ENCODE assay signal across 8 mouse cellular contexts in genomic region chr10:80587305-80587657, GRCm38 (mm10). TPM values are rescaled to one million over a fixed set of nuclear protein-coding genes. Genes with fewer than 3 reads are reported as not detected.
DNase-seq lines count a peak whose midpoint lies in the region; ATAC-seq and TF ChIP-seq lines count a peak whose summit lies in the region.

No protein-coding gene starts in this region.

- no peaks in the 10 kb centered on the region for H3K27me3 ChIP-seq in hindbrain, embryonic 10.5 days (ENCODE audit: insufficient read depth, poor library complexity, severe bottlenecking)
- no peaks in the 10 kb centered on the region for H3K27me3 ChIP-seq in hindbrain, embryonic 16.5 days (replicated peaks; ENCODE audit: control insufficient read depth, insufficient read depth, low read length)
- no peaks in the 10 kb centered on the region for H3K27me3 ChIP-seq in kidney, adult 2 months (replicated peaks; ENCODE audit: control insufficient read depth, insufficient read depth, low read length)

- DNase-seq in hindbrain, embryonic 10.5 days (ENCODE audit: low spot score), result peak; percentile 20
- DNase-seq in heart, adult 18-20 months, result peak; percentile 57 to 82
- DNase-seq in kidney, adult 2 months, result peak; percentile 79
- DNase-seq in lung, postnatal 10 days, result peak; percentile 73
- DNase-seq in ovary, adult 18-20 months (ENCODE audit: low spot score), result no peak
- DNase-seq in left cerebral cortex, postnatal 4 days, result no peak
- no peak for DNase-seq in layer of hippocampus, postnatal 36 days

- H3K9me3 ChIP-seq in hindbrain, embryonic 10.5 days, result no peaks in the 10 kb centered on the region
- no peaks in the 10 kb centered on the region for H3K9me3 ChIP-seq in hindbrain, embryonic 16.5 days (ENCODE audit: control insufficient read depth, low read length)

- no peak overlapping the region for H3K9ac ChIP-seq in hindbrain, embryonic 16.5 days (ENCODE audit: low read depth, low read length)

- no peak for ATAC-seq in hindbrain, embryonic 16.5 days

- H3K4me2 ChIP-seq in hindbrain, embryonic 16.5 days (ENCODE audit: low read length), result no peak overlapping the region

- peaks cover 46% of the 10 kb centered on the region for H3K36me3 ChIP-seq in hindbrain, embryonic 10.5 days
- H3K36me3 ChIP-seq in hindbrain, embryonic 16.5 days (ENCODE audit: control insufficient read depth, insufficient read depth, low read length), result peaks cover 5% of the 10 kb centered on the region
- no peaks in the 10 kb centered on the region for H3K36me3 ChIP-seq in kidney, adult 2 months (ENCODE audit: control insufficient read depth, insufficient read depth, low read length)

- TF ChIP-seq CTCF in kidney, adult 2 months (conservative IDR thresholded peaks at IDR 0.05; ENCODE audit: insufficient read depth, insufficient read length, low read depth, low read length), result no peak

- WGBS in hindbrain, embryonic 10.5 days, result 31% methylated on average over 4 of the region's 4 CpGs
- 33% methylated on average over 4 of the region's 4 CpGs for WGBS in hindbrain, embryonic 16.5 days
- WGBS in kidney, adult 2 months, result 30% methylated on average over 4 of the region's 4 CpGs

- intact Hi-C loops in left cerebral cortex, postnatal 4 days (cut with DNase I), result no loop called here

- peaks cover 60% of the 10 kb centered on the region for H3K4me1 ChIP-seq in hindbrain, embryonic 10.5 days (replicated peaks)
- H3K4me1 ChIP-seq in hindbrain, embryonic 16.5 days (ENCODE audit: control insufficient read depth, insufficient read depth, low read depth, low read length), result peaks cover 21% of the 10 kb centered on the region
- H3K4me1 ChIP-seq in kidney, adult 2 months (ENCODE audit: control insufficient read depth, insufficient read depth, low read length), result peaks cover 30% of the 10 kb centered on the region

- H3K27ac ChIP-seq in hindbrain, embryonic 10.5 days, result peak overlapping the region; percentile 81
- H3K27ac ChIP-seq in hindbrain, embryonic 16.5 days (ENCODE audit: low read depth, low read length), result no peak overlapping the region
- H3K27ac ChIP-seq in kidney, adult 2 months (ENCODE audit: insufficient read depth, low read depth, low read length), result peak overlapping the region; percentile 61

- H3K4me3 ChIP-seq in hindbrain, embryonic 10.5 days, result peak overlapping the region; percentile 32
- no peak overlapping the region for H3K4me3 ChIP-seq in hindbrain, embryonic 16.5 days (ENCODE audit: low read length)
- peak overlapping the region; percentile 16; the same call in 1 of the 2 replicates for H3K4me3 ChIP-seq in kidney, adult 2 months (ENCODE audit: insufficient read depth, low read depth, low read length)

- TF ChIP-seq POLR2A in kidney, adult 2 months (IDR thresholded peaks at IDR 0.05; ENCODE audit: low read depth, low read length), result no peak

RNA-seq across cellular contexts. Expression of gene Abhd17a, which starts 2.9 kb away (rescaled TPM):
- polyA plus RNA-seq in hindbrain, embryonic 10.5 days (2016; fragmentation: Nextera tagmentation; extraction: Ambion mirVana), result 89.1 and 109 TPM in 2 replicates
- 127 and 130 TPM in 2 replicates for polyA plus RNA-seq in hindbrain, embryonic 16.5 days (2015; fragmentation: Nextera tagmentation; extraction: Ambion mirVana)
- total RNA-seq in heart, adult 18-20 months (2021), result 10 to 100 TPM; 40.6 to 44.8 TPM
- 175 and 221 TPM in 2 replicates for polyA plus RNA-seq in kidney, adult 2 months (2012; rRNA removed)
- 100 to 1,000 TPM; 131 to 133 TPM for total RNA-seq in left cerebral cortex, postnatal 4 days (2021)
- total RNA-seq in layer of hippocampus, postnatal 36 days (2021), result 100 to 1,000 TPM; 161 to 176 TPM

RNA-seq across cellular contexts. Expression of gene Klf16, which starts 10.2 kb away (rescaled TPM):
- polyA plus RNA-seq in hindbrain, embryonic 10.5 days (2016; fragmentation: Nextera tagmentation; extraction: Ambion mirVana), result 6.9 and 7.3 TPM in 2 replicates
- 5.1 and 5.8 TPM in 2 replicates for polyA plus RNA-seq in hindbrain, embryonic 16.5 days (2015; fragmentation: Nextera tagmentation; extraction: Ambion mirVana)
- total RNA-seq in heart, adult 18-20 months (2021), result 1 to 10 TPM; 5.2 to 5.5 TPM
- polyA plus RNA-seq in kidney, adult 2 months (2012; rRNA removed), result 8.7 and 10.7 TPM in 2 replicates
- 10 to 100 TPM; 34.1 to 35.5 TPM for total RNA-seq in left cerebral cortex, postnatal 4 days (2021)
- total RNA-seq in layer of hippocampus, postnatal 36 days (2021), result 10 to 100 TPM; 51.7 to 56.8 TPM

RNA-seq across cellular contexts. Expression of gene Scamp4, which starts 15.4 kb away (rescaled TPM):
- 89.9 and 92.0 TPM in 2 replicates for polyA plus RNA-seq in hindbrain, embryonic 10.5 days (2016; fragmentation: Nextera tagmentation; extraction: Ambion mirVana)
- 73.6 and 80.8 TPM in 2 replicates for polyA plus RNA-seq in hindbrain, embryonic 16.5 days (2015; fragmentation: Nextera tagmentation; extraction: Ambion mirVana)
- 10 to 100 TPM; 20.1 to 22.2 TPM for total RNA-seq in heart, adult 18-20 months (2021)
- polyA plus RNA-seq in kidney, adult 2 months (2012; rRNA removed), result 96.0 and 98.2 TPM in 2 replicates
- total RNA-seq in left cerebral cortex, postnatal 4 days (2021), result 10 to 100 TPM; 30.9 to 34.5 TPM
- 10 to 100 TPM; 41.8 to 44.9 TPM for total RNA-seq in layer of hippocampus, postnatal 36 days (2021)

RNA-seq across cellular contexts. Expression of gene Adat3, which starts 15.4 kb away (rescaled TPM):
- polyA plus RNA-seq in hindbrain, embryonic 10.5 days (2016; fragmentation: Nextera tagmentation; extraction: Ambion mirVana), result 11.0 and 11.3 TPM in 2 replicates
- 5.2 and 6.4 TPM in 2 replicates for polyA plus RNA-seq in hindbrain, embryonic 16.5 days (2015; fragmentation: Nextera tagmentation; extraction: Ambion mirVana)
- 1 to 10 TPM; 1.1 to 1.5 TPM for total RNA-seq in heart, adult 18-20 months (2021)
- 3.4 and 4.4 TPM in 2 replicates for polyA plus RNA-seq in kidney, adult 2 months (2012; rRNA removed)
- 1 to 10 TPM; 2.9 to 3.6 TPM for total RNA-seq in left cerebral cortex, postnatal 4 days (2021)
- 1 to 10 TPM; 3.8 to 4.5 TPM for total RNA-seq in layer of hippocampus, postnatal 36 days (2021)

RNA-seq across cellular contexts. Expression of gene Gm49322, which starts 18.5 kb away (rescaled TPM):
- 4.6 and 5.5 TPM in 2 replicates for polyA plus RNA-seq in hindbrain, embryonic 10.5 days (2016; fragmentation: Nextera tagmentation; extraction: Ambion mirVana)
- 2.3 and 3.1 TPM in 2 replicates for polyA plus RNA-seq in hindbrain, embryonic 16.5 days (2015; fragmentation: Nextera tagmentation; extraction: Ambion mirVana)
- under 1 TPM; 0.15 to 0.46 TPM for total RNA-seq in heart, adult 18-20 months (2021)
- 0.91 and 1.6 TPM in 2 replicates for polyA plus RNA-seq in kidney, adult 2 months (2012; rRNA removed)
- 1 to 10 TPM; 3.7 to 4.8 TPM for total RNA-seq in left cerebral cortex, postnatal 4 days (2021)
- 1 to 10 TPM; 2.6 to 3.1 TPM for total RNA-seq in layer of hippocampus, postnatal 36 days (2021)

Comparison
In these comparisons a context has a peak if more than half of its experiments do, and no peak if none do; other contexts are left out.
1. DNase-seq: peak in hindbrain, embryonic 10.5 days (single experiment), heart, adult 18-20 months (2 of 2), kidney, adult 2 months (single experiment) and lung, postnatal 10 days (single experiment); none in ovary, adult 18-20 months (single experiment), left cerebral cortex, postnatal 4 days (single experiment) and layer of hippocampus, postnatal 36 days (0 of 2).
2. RNA of gene Klf16, which starts 10.2 kb away (total RNA-seq): 51.7 to 56.8 TPM in layer of hippocampus, postnatal 36 days and 34.1 to 35.5 TPM in left cerebral cortex, postnatal 4 days; 5.2 to 5.5 TPM in heart, adult 18-20 months; every median in the first group is over 4 times any median in the second.